7 mouse cellular contexts compared by ENCODE assay signal in the genomic region with DNA sequence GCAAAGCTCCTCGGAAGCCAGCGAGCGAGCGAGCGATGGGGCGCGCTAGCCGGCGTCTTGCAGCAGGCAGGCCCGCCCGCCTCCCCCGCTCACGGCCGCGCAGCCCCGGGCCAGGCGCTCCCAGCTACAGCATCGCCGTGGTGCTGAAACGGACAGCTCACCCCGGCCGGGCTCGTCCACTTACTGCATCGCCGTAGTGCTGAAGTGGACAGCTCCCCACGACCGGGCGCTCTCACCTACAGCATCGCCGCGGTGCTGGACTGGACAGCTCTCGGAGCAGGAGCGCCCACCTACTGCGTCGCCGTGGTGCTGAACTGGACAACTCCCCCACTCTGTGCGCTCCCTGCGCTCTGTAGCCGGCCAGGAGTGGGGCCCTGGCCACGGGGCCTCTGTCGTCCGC. TPM values are rescaled to one million over a fixed set of nuclear protein-coding genes. Genes with fewer than 3 reads are reported as not detected.
DNase-seq lines count a peak whose midpoint lies in the region; ATAC-seq lines count a peak whose summit lies in the region.

A gene (minus strand): TSS at position 325 of the 400 bp plus-strand sequence.

- peak within 1 kb of the TSS; percentile 54 for H3K4me2 ChIP-seq in embryonic facial prominence, embryonic 12.5 days (replicated peaks)
- peak within 1 kb of the TSS; percentile 66 for H3K4me2 ChIP-seq in midbrain, embryonic 13.5 days (replicated peaks)

- H3K9ac ChIP-seq in embryonic facial prominence, embryonic 12.5 days, result 0 out of 2 replicates have a peak within 1 kb of the TSS, but pooled peaks have one; percentile 36
- peak within 1 kb of the TSS; percentile 82 for H3K9ac ChIP-seq in midbrain, embryonic 13.5 days (replicated peaks)

- peaks cover 25% of the 10 kb centered on the region for H3K27me3 ChIP-seq in embryonic facial prominence, embryonic 12.5 days
- peaks cover 29% of the 10 kb centered on the region for H3K27me3 ChIP-seq in limb, embryonic 10.5 days (ENCODE audit: low read depth, poor library complexity, severe bottlenecking)
- peaks cover 5% of the 10 kb centered on the region for H3K27me3 ChIP-seq in midbrain, embryonic 13.5 days

- 0% methylated on average over 39 of the region's 42 CpGs for WGBS in embryonic facial prominence, embryonic 12.5 days
- WGBS in limb, embryonic 10.5 days, result under 1% methylated on average over 40 of the region's 42 CpGs
- WGBS in midbrain, embryonic 13.5 days, result 0% methylated on average over 40 of the region's 42 CpGs

- no peak within 1 kb of the TSS for H3K27ac ChIP-seq in embryonic facial prominence, embryonic 12.5 days
- H3K27ac ChIP-seq in limb, embryonic 10.5 days, result no peak within 1 kb of the TSS
- H3K27ac ChIP-seq in midbrain, embryonic 13.5 days, result peak within 1 kb of the TSS; percentile 86

- peak; percentile 94 for ATAC-seq in embryonic facial prominence, embryonic 12.5 days (ENCODE audit: insufficient number of reproducible peaks, insufficient read depth, low FRiP score, low TSS enrichment)
- peak; percentile 89 for ATAC-seq in midbrain, embryonic 13.5 days

- DNase-seq in adrenal gland, postnatal 10 days, result peak; percentile 99
- DNase-seq in heart, adult 18-20 months, result peak; percentile 93 to 95
- peak; percentile 95 for DNase-seq in kidney, adult 18-20 months
- DNase-seq in limb, embryonic 10.5 days (ENCODE audit: low spot score), result peak; percentile 100
- peak; percentile 57 for DNase-seq in spleen, adult 12 weeks (ENCODE audit: low spot score)

- H3K9me3 ChIP-seq in embryonic facial prominence, embryonic 12.5 days, result no peaks in the 10 kb centered on the region
- no peaks in the 10 kb centered on the region for H3K9me3 ChIP-seq in limb, embryonic 10.5 days (replicated peaks)
- H3K9me3 ChIP-seq in midbrain, embryonic 13.5 days, result no peaks in the 10 kb centered on the region

- peaks cover 4% of the 10 kb centered on the region; the same call in 1 of the 2 replicates for H3K4me1 ChIP-seq in embryonic facial prominence, embryonic 12.5 days
- H3K4me1 ChIP-seq in limb, embryonic 10.5 days, result peaks cover 7% of the 10 kb centered on the region
- H3K4me1 ChIP-seq in midbrain, embryonic 13.5 days (replicated peaks), result peaks cover 43% of the 10 kb centered on the region

- H3K4me3 ChIP-seq in embryonic facial prominence, embryonic 12.5 days, result peak within 1 kb of the TSS; percentile 33
- peak within 1 kb of the TSS; percentile 43 for H3K4me3 ChIP-seq in limb, embryonic 10.5 days
- H3K4me3 ChIP-seq in midbrain, embryonic 13.5 days (replicated peaks), result peak within 1 kb of the TSS; percentile 63

- no peaks in the 10 kb centered on the region for H3K36me3 ChIP-seq in embryonic facial prominence, embryonic 12.5 days
- H3K36me3 ChIP-seq in limb, embryonic 10.5 days, result no peaks in the 10 kb centered on the region
- no peaks in the 10 kb centered on the region for H3K36me3 ChIP-seq in midbrain, embryonic 13.5 days

RNA-seq across cellular contexts. Expression of the gene that starts here (rescaled TPM):
- under 1 TPM; 0.39 to 0.48 TPM for total RNA-seq in adrenal gland, postnatal 10 days (2021)
- 0.03 and 0.13 TPM in 2 replicates for polyA plus RNA-seq in embryonic facial prominence, embryonic 12.5 days (2016; fragmentation: Nextera tagmentation; extraction: Ambion mirVana)
- not detected for total RNA-seq in heart, adult 18-20 months (2021)
- not detected in 2 replicates for polyA plus RNA-seq in limb, embryonic 10.5 days (2016; fragmentation: Nextera tagmentation; extraction: Ambion mirVana)
- polyA plus RNA-seq in midbrain, embryonic 13.5 days (2015; fragmentation: Nextera tagmentation; extraction: Ambion mirVana), result 8.0 and 9.0 TPM in 2 replicates

Comparison
In these comparisons a context has a peak if more than half of its experiments do, and no peak if none do; other contexts are left out.
1. Peak in DNase-seq in adrenal gland, postnatal 10 days; RNA of the gene not detected or under 1 TPM.
2. Peak in ATAC-seq, H3K4me3 ChIP-seq, H3K9ac ChIP-seq and H3K4me2 ChIP-seq in embryonic facial prominence, embryonic 12.5 days; RNA of the gene not detected or under 1 TPM.
3. Peak in DNase-seq in heart, adult 18-20 months; RNA of the gene not detected or under 1 TPM.
4. Peak in DNase-seq and H3K4me3 ChIP-seq in limb, embryonic 10.5 days; RNA of the gene not detected or under 1 TPM.